Mouse (Mus musculus) ES-Bruce4 (cell line): Measurements from ENCODE around the gene Stxbp3.

Experiments
- EP300 ChIP-seq: IDR thresholded peaks from 2 replicates; pipeline ENCODE4 v1.6.1; 2011; ENCODE audit warnings: low read depth, low read length; ENCODE audit not compliant: insufficient read depth
- POLR2A ChIP-seq: IDR thresholded peaks from one replicate; pipeline ENCODE4 v1.8.1; 2011; ENCODE audit warnings: low read length; ENCODE audit not compliant: insufficient read depth

DNA sequence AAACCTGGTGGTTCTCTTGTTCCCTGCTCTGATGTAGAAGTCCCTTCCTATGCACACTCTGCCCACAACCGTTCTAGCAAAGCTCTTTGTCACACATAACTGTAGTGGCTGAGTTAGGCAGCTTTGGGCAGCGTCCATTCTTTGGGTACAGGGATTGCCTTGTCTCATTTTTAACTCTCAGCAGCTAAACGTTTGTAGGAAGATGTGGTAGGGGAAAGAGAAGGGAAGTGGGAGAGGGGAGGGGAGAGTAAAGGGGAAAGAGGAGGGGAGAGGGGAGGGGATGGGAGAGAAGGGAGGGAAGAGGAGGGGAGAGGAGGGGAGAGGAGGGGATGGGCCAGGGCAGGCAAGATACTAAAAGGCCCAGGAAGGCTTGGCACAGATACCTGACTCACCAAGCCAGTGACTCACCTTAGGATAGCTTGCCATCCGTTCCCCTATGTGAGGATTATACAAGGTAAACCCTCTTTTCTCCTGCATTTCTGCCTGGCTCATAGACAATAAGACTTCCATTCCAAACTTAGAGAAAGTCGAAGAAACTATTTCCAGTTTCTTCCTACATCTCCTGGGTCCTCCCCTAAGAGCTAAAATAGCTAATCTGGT, 39.6 kb upstream of the Stxbp3 start:
- TF ChIP-seq EP300, result no peak
- no peak for TF ChIP-seq POLR2A
